Mouse (Mus musculus): Measurements from ENCODE around the gene Lrig2.
A peak's percentile ranks its signal among the peaks of the same experiment; 100 is the strongest.

Lrig2 gene

GRCm38 (mm10) chr3:104510771-104511429, 818 bp downstream of the Lrig2 start:
- no peak for DNase-seq (ENCODE audit: low spot score in 2 of 2)

- DNase-seq (ENCODE audit: low spot score in 2 of 2): no peak
Measured at GRCm38 (mm10) chr3:104501648-104502047, 10.1 kb downstream of the Lrig2 start.

- DNase-seq (ENCODE audit: low spot score in 2 of 2): no peak
Measured at GRCm38 (mm10) chr3:104500881-104501280, 10.8 kb downstream of the Lrig2 start.

GRCm38 (mm10) chr3:104496176-104496575, 15.5 kb downstream of the Lrig2 start:
- DNase-seq (ENCODE audit: low spot score in 2 of 2): no peak

- peak in 1 of 2 experiments; percentile 20 for DNase-seq (ENCODE audit: low spot score in 2 of 2)
Measured at GRCm38 (mm10) chr3:104480946-104481719, 30.6 kb downstream of the Lrig2 start.

- DNase-seq (ENCODE audit: low spot score in 2 of 2): no peak
Measured at GRCm38 (mm10) chr3:104478056-104478455, 33.7 kb downstream of the Lrig2 start.

- DNase-seq (ENCODE audit: low spot score in 2 of 2): no peak
Measured at GRCm38 (mm10) chr3:104469421-104469820, 42.3 kb downstream of the Lrig2 start.

- DNase-seq (ENCODE audit: low spot score in 2 of 2): no peak
Measured at GRCm38 (mm10) chr3:104461226-104461625, 50.5 kb downstream of the Lrig2 start.

- no peak for DNase-seq (ENCODE audit: low spot score in 2 of 2)
Measured at GRCm38 (mm10) chr3:104458588-104458987, 53.1 kb downstream of the Lrig2 start.

GRCm38 (mm10) chr3:104455506-104456275, 56.0 kb downstream of the Lrig2 start:
- no peak for DNase-seq (ENCODE audit: low spot score in 2 of 2)

GRCm38 (mm10) chr3:104447240-104447639, 64.5 kb downstream of the Lrig2 start:
- DNase-seq (ENCODE audit: low spot score in 2 of 2): no peak

- no peak for DNase-seq (ENCODE audit: low spot score in 2 of 2)
Measured at GRCm38 (mm10) chr3:104446689-104447088, 65.0 kb downstream of the Lrig2 start.

GRCm38 (mm10) chr3:104445576-104445975, 66.1 kb downstream of the Lrig2 start:
- DNase-seq (ENCODE audit: low spot score in 2 of 2): peak; percentile 39 to 47

- no peak for DNase-seq (ENCODE audit: low spot score in 2 of 2)
Measured at GRCm38 (mm10) chr3:104444946-104445460, 66.7 kb downstream of the Lrig2 start.

- no peak for DNase-seq (ENCODE audit: low spot score in 2 of 2)
Measured at GRCm38 (mm10) chr3:104444082-104444481, 67.6 kb downstream of the Lrig2 start.

- no peak for DNase-seq (ENCODE audit: low spot score in 2 of 2)
Measured at GRCm38 (mm10) chr3:104442357-104442756, 69.4 kb downstream of the Lrig2 start.

GRCm38 (mm10) chr3:104441870-104442283, 69.8 kb downstream of the Lrig2 start:
- peak; percentile 94 to 98 for DNase-seq (ENCODE audit: low spot score in 2 of 2)

GRCm38 (mm10) chr3:104441435-104441834, 70.3 kb downstream of the Lrig2 start:
- no peak for DNase-seq (ENCODE audit: low spot score in 2 of 2)

- no peak for DNase-seq (ENCODE audit: low spot score in 2 of 2)
Measured at GRCm38 (mm10) chr3:104438777-104439176, 72.9 kb downstream of the Lrig2 start.

GRCm38 (mm10) chr3:104437576-104437975, 74.1 kb downstream of the Lrig2 start:
- DNase-seq (ENCODE audit: low spot score in 2 of 2): no peak

GRCm38 (mm10) chr3:104435947-104436346, 75.8 kb downstream of the Lrig2 start:
- no peak for DNase-seq (ENCODE audit: low spot score in 2 of 2)

- DNase-seq (ENCODE audit: low spot score in 2 of 2): no peak
Measured at GRCm38 (mm10) chr3:104434246-104434696, 77.4 kb downstream of the Lrig2 start.
